ENCODE assay signal across 8 mouse cellular contexts in the genomic region with DNA sequence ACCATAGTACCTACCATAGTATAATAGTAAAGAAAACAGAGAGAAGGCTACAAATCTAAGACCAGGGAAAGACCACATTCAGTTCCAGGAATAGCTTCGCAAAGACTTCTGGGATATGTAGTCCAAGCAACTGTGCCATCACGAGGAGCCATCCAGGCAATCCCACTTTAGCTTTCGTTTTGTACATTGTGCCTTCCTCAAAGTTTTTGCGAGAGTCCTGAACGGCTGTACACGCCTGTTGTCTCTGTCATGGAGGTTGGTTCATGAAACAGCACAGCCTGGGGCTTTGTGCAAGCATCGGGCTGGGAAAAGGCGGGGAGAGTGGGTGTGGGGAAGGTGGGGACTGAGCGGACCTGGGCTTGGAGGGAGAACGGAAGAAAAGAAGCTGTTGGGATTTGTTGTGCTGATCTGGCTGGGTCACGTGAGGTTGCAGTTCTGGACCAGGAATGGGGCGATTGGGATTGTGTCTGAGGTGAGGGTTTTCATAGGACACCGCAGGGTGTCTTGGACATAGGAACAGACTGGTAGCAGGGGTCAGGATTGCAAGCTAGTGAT. TPM values are rescaled to one million over a fixed set of nuclear protein-coding genes. Genes with fewer than 3 reads are reported as not detected.
A peak's percentile ranks its signal among the peaks of the same experiment; 100 is the strongest.
DNase-seq lines count a peak whose midpoint lies in the region; ATAC-seq and TF ChIP-seq lines count a peak whose summit lies in the region.

A gene (plus strand): TSS at position 167 of the 555 bp plus-strand sequence.

- H3K27ac ChIP-seq in forebrain, embryonic 12.5 days: no peak within 1 kb of the TSS
- H3K27ac ChIP-seq in heart, postnatal 0 days (ENCODE audit: low read depth): peak within 1 kb of the TSS; percentile 41; the same call in 1 of the 2 replicates
- H3K27ac ChIP-seq in liver, embryonic 14.5 days: no peak within 1 kb of the TSS
- H3K27ac ChIP-seq in neural tube, embryonic 11.5 days (ENCODE audit: low read depth, low read length): no peak within 1 kb of the TSS
- H3K27ac ChIP-seq in testis, adult 2 months (ENCODE audit: control insufficient read depth, insufficient read depth, low read depth, low read length): no peak within 1 kb of the TSS

- no peaks in the 10 kb centered on the region for H3K27me3 ChIP-seq in forebrain, embryonic 12.5 days
- H3K27me3 ChIP-seq in heart, postnatal 0 days (ENCODE audit: control insufficient read depth, insufficient read depth, low read length): no peaks in the 10 kb centered on the region
- no peaks in the 10 kb centered on the region for H3K27me3 ChIP-seq in liver, embryonic 14.5 days (ENCODE audit: control insufficient read depth, insufficient read depth, low read length)
- no peaks in the 10 kb centered on the region for H3K27me3 ChIP-seq in neural tube, embryonic 11.5 days (ENCODE audit: control insufficient read depth, insufficient read depth, low read length)
- no peaks in the 10 kb centered on the region for H3K27me3 ChIP-seq in testis, adult 2 months (ENCODE audit: control insufficient read depth, insufficient read depth, low read length)

- TF ChIP-seq POLR2A in testis, adult 2 months (IDR thresholded peaks at IDR 0.05; ENCODE audit: control insufficient read depth, low read depth, low read length): no peak

- H3K4me2 ChIP-seq in forebrain, embryonic 12.5 days: peak within 1 kb of the TSS; percentile 70
- peak within 1 kb of the TSS; percentile 72 for H3K4me2 ChIP-seq in heart, postnatal 0 days (ENCODE audit: low read depth, low read length)
- H3K4me2 ChIP-seq in liver, embryonic 14.5 days (ENCODE audit: low read depth): peak within 1 kb of the TSS; percentile 64
- H3K4me2 ChIP-seq in neural tube, embryonic 11.5 days (ENCODE audit: low read depth): peak within 1 kb of the TSS; percentile 40

- TF ChIP-seq CTCF in heart, postnatal 0 days (IDR thresholded peaks at IDR 0.05; ENCODE audit: low read depth): no peak
- no peak for TF ChIP-seq CTCF in liver, embryonic 14.5 days (IDR thresholded peaks at IDR 0.05; ENCODE audit: low read depth)
- TF ChIP-seq CTCF in testis, adult 2 months (IDR thresholded peaks at IDR 0.05; ENCODE audit: control insufficient read depth, insufficient read depth, insufficient replicate concordance, low read depth, low read length): no peak

- H3K4me1 ChIP-seq in forebrain, embryonic 12.5 days: no peaks in the 10 kb centered on the region
- H3K4me1 ChIP-seq in heart, postnatal 0 days (ENCODE audit: control insufficient read depth, insufficient read depth): peaks cover 8% of the 10 kb centered on the region; the same call in 1 of the 2 replicates
- H3K4me1 ChIP-seq in liver, embryonic 14.5 days (replicated peaks; ENCODE audit: control insufficient read depth in 2 of 2, insufficient read depth in 2 of 2, low read length in 1 of 2): 0 out of 4 replicates have a peak, but pooled peaks cover 0 to 2% of the 10 kb centered on the region in 2 experiments
- H3K4me1 ChIP-seq in neural tube, embryonic 11.5 days (ENCODE audit: control insufficient read depth, insufficient read depth, low read length): no peaks in the 10 kb centered on the region
- peaks cover 4% of the 10 kb centered on the region; the same call in 1 of the 2 replicates for H3K4me1 ChIP-seq in testis, adult 2 months (ENCODE audit: control insufficient read depth, insufficient read depth, low read length)

- 2% methylated on average over 13 of the region's 13 CpGs for WGBS in forebrain, embryonic 12.5 days
- WGBS in heart, postnatal 0 days: 2% methylated on average over 13 of the region's 13 CpGs
- 3% methylated on average over 13 of the region's 13 CpGs for WGBS in liver, embryonic 14.5 days (ENCODE audit: insufficient replicate concordance)
- WGBS in neural tube, embryonic 11.5 days: 3% methylated on average over 13 of the region's 13 CpGs

- peak within 1 kb of the TSS; percentile 65 for H3K9ac ChIP-seq in forebrain, embryonic 12.5 days
- H3K9ac ChIP-seq in heart, postnatal 0 days (replicated peaks; ENCODE audit: low read depth, low read length): peak within 1 kb of the TSS; percentile 61
- H3K9ac ChIP-seq in liver, embryonic 14.5 days (replicated peaks): peak within 1 kb of the TSS; percentile 60
- peak within 1 kb of the TSS; percentile 55 for H3K9ac ChIP-seq in neural tube, embryonic 11.5 days (ENCODE audit: low read length)

- peak within 1 kb of the TSS; percentile 62 for H3K4me3 ChIP-seq in forebrain, embryonic 12.5 days (replicated peaks)
- peak within 1 kb of the TSS; percentile 77 for H3K4me3 ChIP-seq in heart, postnatal 0 days (ENCODE audit: low read depth, low read length)
- peak within 1 kb of the TSS; percentile 65 to 94 for H3K4me3 ChIP-seq in liver, embryonic 14.5 days (ENCODE audit: insufficient read depth in 1 of 2, low read depth in 2 of 2, low read length in 2 of 2)
- H3K4me3 ChIP-seq in neural tube, embryonic 11.5 days (ENCODE audit: low read depth, low read length): peak within 1 kb of the TSS; percentile 44
- peak within 1 kb of the TSS; percentile 91 for H3K4me3 ChIP-seq in testis, adult 2 months (ENCODE audit: control insufficient read depth, low read depth, low read length)

- TF ChIP-seq EP300 in heart, postnatal 0 days (IDR thresholded peaks at IDR 0.05; ENCODE audit: low read depth): no peak
- TF ChIP-seq EP300 in liver, embryonic 14.5 days (IDR thresholded peaks at IDR 0.05; ENCODE audit: low read depth): no peak

- peak; percentile 11 to 33 for DNase-seq in CD8-positive naive resting alpha-beta T cell, adult 2 months (ENCODE audit: low read depth in 2 of 2, low spot score in 2 of 2)
- peak; percentile 70 for DNase-seq in brain, embryonic 18.5 days (ENCODE audit: low read depth, low spot score)
- peak; percentile 88 for DNase-seq in heart, postnatal 0 days (ENCODE audit: low spot score)
- DNase-seq in kidney, postnatal 36 days: peak; percentile 60 to 77
- peak; percentile 33 to 52 (median 35) for DNase-seq in liver, embryonic 14.5 days (ENCODE audit: low read depth in 3 of 3, low spot score in 3 of 3)
- DNase-seq in neural tube, embryonic 11.5 days (ENCODE audit: low spot score): peak; percentile 63

- ATAC-seq in forebrain, embryonic 12.5 days (ENCODE audit: low FRiP score): peak; percentile 93
- ATAC-seq in heart, postnatal 0 days (ENCODE audit: insufficient read depth, low read depth): peak; percentile 92
- ATAC-seq in liver, embryonic 14.5 days (ENCODE audit: insufficient read depth): peak; percentile 74
- ATAC-seq in neural tube, embryonic 11.5 days (ENCODE audit: insufficient read depth, low FRiP score, low TSS enrichment): peak; percentile 88

- no peaks in the 10 kb centered on the region for H3K9me3 ChIP-seq in forebrain, embryonic 12.5 days
- H3K9me3 ChIP-seq in heart, postnatal 0 days (replicated peaks; ENCODE audit: control insufficient read depth, low read length): no peaks in the 10 kb centered on the region
- no peaks in the 10 kb centered on the region for H3K9me3 ChIP-seq in liver, embryonic 14.5 days (ENCODE audit: control insufficient read depth, low read length)
- H3K9me3 ChIP-seq in neural tube, embryonic 11.5 days (ENCODE audit: control insufficient read depth, low read length): no peaks in the 10 kb centered on the region

- H3K36me3 ChIP-seq in forebrain, embryonic 12.5 days (replicated peaks): no peaks in the 10 kb centered on the region
- no peaks in the 10 kb centered on the region for H3K36me3 ChIP-seq in heart, postnatal 0 days (replicated peaks; ENCODE audit: control insufficient read depth, insufficient read depth, low read length)
- H3K36me3 ChIP-seq in liver, embryonic 14.5 days (replicated peaks; ENCODE audit: control insufficient read depth, insufficient read depth, low read depth): no peaks in the 10 kb centered on the region
- no peaks in the 10 kb centered on the region for H3K36me3 ChIP-seq in neural tube, embryonic 11.5 days (ENCODE audit: control insufficient read depth, insufficient read depth, low read length)
- no peaks in the 10 kb centered on the region for H3K36me3 ChIP-seq in testis, adult 2 months (ENCODE audit: control insufficient read depth, insufficient read depth, low read length)

RNA-seq across cellular contexts. Expression of the gene that starts here (rescaled TPM):
- 1.3 and 1.4 TPM in 2 replicates for polyA plus RNA-seq in forebrain, embryonic 12.5 days (2016; fragmentation: Nextera tagmentation; extraction: Ambion mirVana)
- total RNA-seq in heart, postnatal 0 days (2014; rRNA removed; ENCODE audit: low replicate concordance): 0.27 and 0.66 TPM in 2 replicates
- polyA plus RNA-seq in heart, postnatal 0 days (2015; fragmentation: Nextera tagmentation; extraction: Ambion mirVana): 0.48 and 0.59 TPM in 2 replicates
- 0.17 and 0.18 TPM in 2 replicates for polyA plus RNA-seq in liver, embryonic 14.5 days (2012; rRNA removed)
- 0.27 TPM in 2 replicates for polyA plus RNA-seq in liver, embryonic 14.5 days (2014; fragmentation: Nextera tagmentation; extraction: Ambion mirVana)
- 1.1 and 2.4 TPM in 2 replicates for polyA plus RNA-seq in neural tube, embryonic 11.5 days (2014; fragmentation: Nextera tagmentation; extraction: Ambion mirVana)
- 0.12 and 0.17 TPM in 2 replicates for polyA plus RNA-seq in testis, adult 2 months (2012; rRNA removed)

Comparison
In these comparisons a context has a peak if more than half of its experiments do, and no peak if none do; other contexts are left out.
1. Peak in DNase-seq, ATAC-seq, H3K4me3 ChIP-seq, H3K27ac ChIP-seq, H3K9ac ChIP-seq and H3K4me2 ChIP-seq in heart, postnatal 0 days; RNA of the gene not detected or under 1 TPM.
2. Peak in DNase-seq, ATAC-seq, H3K4me3 ChIP-seq, H3K9ac ChIP-seq and H3K4me2 ChIP-seq in liver, embryonic 14.5 days; RNA of the gene not detected or under 1 TPM.
3. DNase-seq: peak in every context shown above with its lines; median percentile 88 in heart, postnatal 0 days; 70 in brain, embryonic 18.5 days; 68 in kidney, postnatal 36 days; 63 in neural tube, embryonic 11.5 days; 35 in liver, embryonic 14.5 days; 22 in CD8-positive naive resting alpha-beta T cell, adult 2 months.